In the genomic region with DNA sequence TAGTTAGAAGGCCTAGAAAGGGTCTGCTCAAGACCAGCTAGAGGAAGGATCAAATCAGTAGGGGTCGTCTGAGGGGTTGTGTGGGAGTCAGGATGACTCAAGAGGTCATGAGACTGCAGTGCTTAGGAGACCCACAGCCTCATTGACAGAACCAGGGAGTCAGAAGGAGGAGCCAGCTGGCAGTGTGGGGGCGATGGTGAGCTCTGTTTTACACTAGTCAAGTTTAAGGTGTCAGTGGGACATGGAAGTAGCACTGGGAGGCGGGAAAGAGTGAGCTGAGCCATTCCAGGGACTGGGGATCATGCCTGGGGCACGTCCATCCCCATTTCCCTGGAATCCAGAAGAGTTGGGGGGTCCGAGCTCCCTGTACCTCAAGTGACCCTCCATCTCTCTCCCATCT, we compare ENCODE assay signal across 25 mouse cellular contexts. TPM values are rescaled to one million over a fixed set of nuclear protein-coding genes. Genes with fewer than 3 reads are reported as not detected.
DNase-seq lines count a peak whose midpoint lies in the region; ATAC-seq and TF ChIP-seq lines count a peak whose summit lies in the region.
"Had no signal": no experiment of that assay in that cellular context is flagged by ENCODE, and none has a peak within 500 bp of the region (broad histone marks: within the 10 kb centered on the region; RNA-seq: fewer than 3 reads in every experiment).

No protein-coding gene starts in this region.

- H3K4me1 ChIP-seq in cerebellum, adult 2 months (ENCODE audit: control insufficient read depth, insufficient read depth, low read length) = no peaks in the 10 kb centered on the region
- H3K4me1 ChIP-seq in liver, embryonic 12.5 days = peaks cover 69% of the 10 kb centered on the region
- H3K4me1 ChIP-seq in liver, embryonic 11.5 days (replicated peaks; ENCODE audit: control insufficient read depth, insufficient read depth, low read length) = peaks cover 22% of the 10 kb centered on the region
- no peaks in the 10 kb centered on the region for H3K4me1 ChIP-seq in cortical plate, adult 2 months (ENCODE audit: control insufficient read depth, insufficient read depth, low read length)
- peaks cover 2% of the 10 kb centered on the region; the same call in 1 of the 2 replicates for H3K4me1 ChIP-seq in hindbrain, embryonic 14.5 days (replicated peaks; ENCODE audit: control insufficient read depth, insufficient read depth, low read length)

- WGBS in cerebellum, adult 2 months = 63% methylated on average over 5 of the region's 5 CpGs
- WGBS in liver, embryonic 12.5 days (ENCODE audit: insufficient replicate concordance) = 58% methylated on average over 5 of the region's 5 CpGs
- WGBS in liver, embryonic 11.5 days = 61% methylated on average over 5 of the region's 5 CpGs
- 71% methylated on average over 5 of the region's 5 CpGs for WGBS in hindbrain, embryonic 14.5 days

- no peak overlapping the region for H3K27ac ChIP-seq in cerebellum, adult 2 months (ENCODE audit: insufficient read depth, low read length)
- H3K27ac ChIP-seq in liver, embryonic 12.5 days = peak overlapping the region; percentile 55
- no peak overlapping the region for H3K27ac ChIP-seq in liver, embryonic 11.5 days (ENCODE audit: low read depth, low read length)
- no peak overlapping the region for H3K27ac ChIP-seq in cortical plate, adult 2 months (ENCODE audit: insufficient read depth, low read length)
- no peak overlapping the region for H3K27ac ChIP-seq in hindbrain, embryonic 14.5 days
- H3K27ac ChIP-seq: forebrain, embryonic 15.5 days; heart, embryonic 13.5 days; hindbrain, embryonic 10.5 days; intestine, embryonic 15.5 days; lung, embryonic 15.5 days; midbrain, embryonic 10.5 days had no signal

- no peaks in the 10 kb centered on the region for H3K9me3 ChIP-seq in liver, embryonic 12.5 days (replicated peaks)
- no peaks in the 10 kb centered on the region for H3K9me3 ChIP-seq in liver, embryonic 11.5 days (ENCODE audit: control insufficient read depth, low read length)
- no peaks in the 10 kb centered on the region for H3K9me3 ChIP-seq in hindbrain, embryonic 14.5 days (ENCODE audit: control insufficient read depth, low read length)
- H3K9me3 ChIP-seq: forebrain, embryonic 15.5 days; G1E; heart, embryonic 13.5 days; hindbrain, embryonic 10.5 days; intestine, embryonic 15.5 days; lung, embryonic 15.5 days; midbrain, embryonic 10.5 days had no signal

- no peak for TF ChIP-seq CTCF in cerebellum, adult 2 months (IDR thresholded peaks at IDR 0.05; ENCODE audit: borderline replicate concordance, insufficient read depth, low read depth, low read length)
- TF ChIP-seq CTCF in cortical plate, adult 2 months (IDR thresholded peaks at IDR 0.05; ENCODE audit: extremely low read depth, insufficient read depth, low read length) = no peak

- no peak for TF ChIP-seq POLR2A in cerebellum, adult 2 months (IDR thresholded peaks at IDR 0.05; ENCODE audit: borderline replicate concordance, insufficient read depth, low read length)
- peak; percentile 31; the same call in 1 of the 2 replicates for TF ChIP-seq POLR2A in cortical plate, adult 2 months (IDR thresholded peaks at IDR 0.05; ENCODE audit: extremely low read depth, insufficient read depth, low read length)

- no peak for ATAC-seq in liver, embryonic 12.5 days
- no peak for ATAC-seq in liver, embryonic 11.5 days (replicated peaks; ENCODE audit: low FRiP score)
- no peak for ATAC-seq in hindbrain, embryonic 14.5 days (ENCODE audit: low FRiP score)
- ATAC-seq: forebrain, embryonic 15.5 days; hindbrain, embryonic 16.5 days; intestine, embryonic 15.5 days; midbrain, embryonic 16.5 days had no signal

- no peak overlapping the region for H3K9ac ChIP-seq in liver, embryonic 12.5 days
- H3K9ac ChIP-seq in liver, embryonic 11.5 days (ENCODE audit: low read depth, low read length) = no peak overlapping the region
- no peak overlapping the region for H3K9ac ChIP-seq in hindbrain, embryonic 14.5 days
- H3K9ac ChIP-seq: forebrain, embryonic 15.5 days; heart, embryonic 13.5 days; intestine, embryonic 15.5 days; lung, embryonic 15.5 days had no signal

- DNase-seq in cerebellum, adult 9-11 months = peak; percentile 10
- no peak for DNase-seq in cerebellum, adult 2 months
- DNase-seq in liver, embryonic 11.5 days (ENCODE audit: low spot score) = no peak
- peak; percentile 46 to 50 for DNase-seq in right cerebral cortex, postnatal 10 days (ENCODE audit: low spot score in 2 of 2)
- DNase-seq in cerebellum, adult 11-12 months = no peak
- DNase-seq in hindbrain, embryonic 14.5 days (ENCODE audit: low spot score) = no peak
- DNase-seq: adrenal gland, adult 8-10 months; cerebellum, adult 11 months; cerebellum, postnatal 25 days; heart, postnatal 10 days; kidney, adult 2 months; kidney, postnatal 4 days; thymus, adult 2 months; thymus, postnatal 36 days had no signal

- H3K4me3 ChIP-seq in cerebellum, adult 2 months (replicated peaks; ENCODE audit: insufficient read depth, low read depth, low read length) = no peak overlapping the region
- no peak overlapping the region for H3K4me3 ChIP-seq in liver, embryonic 12.5 days
- no peak overlapping the region for H3K4me3 ChIP-seq in liver, embryonic 11.5 days (ENCODE audit: low read depth, low read length)
- no peak overlapping the region for H3K4me3 ChIP-seq in cortical plate, adult 2 months (ENCODE audit: insufficient read depth, low read length)
- H3K4me3 ChIP-seq in hindbrain, embryonic 14.5 days (replicated peaks; ENCODE audit: low read length) = no peak overlapping the region
- H3K4me3 ChIP-seq: forebrain, embryonic 15.5 days; heart, embryonic 13.5 days; hindbrain, embryonic 10.5 days; intestine, embryonic 15.5 days; lung, embryonic 15.5 days; midbrain, embryonic 10.5 days had no signal

- H3K27me3 ChIP-seq in cerebellum, adult 2 months (ENCODE audit: control insufficient read depth, insufficient read depth, low read length) = no peaks in the 10 kb centered on the region
- H3K27me3 ChIP-seq in liver, embryonic 12.5 days (replicated peaks) = peaks cover 2% of the 10 kb centered on the region
- H3K27me3 ChIP-seq in liver, embryonic 11.5 days (replicated peaks; ENCODE audit: control insufficient read depth, insufficient read depth, low read length) = no peaks in the 10 kb centered on the region
- H3K27me3 ChIP-seq in hindbrain, embryonic 14.5 days (ENCODE audit: control insufficient read depth, insufficient read depth, low read length) = no peaks in the 10 kb centered on the region
- H3K27me3 ChIP-seq: forebrain, embryonic 15.5 days; heart, embryonic 13.5 days; intestine, embryonic 15.5 days; lung, embryonic 15.5 days had no signal

- peaks cover 56% of the 10 kb centered on the region for H3K36me3 ChIP-seq in liver, embryonic 12.5 days
- H3K36me3 ChIP-seq in liver, embryonic 11.5 days (ENCODE audit: control insufficient read depth, insufficient read depth, low read length) = peaks cover 13% of the 10 kb centered on the region
- peaks cover 91% of the 10 kb centered on the region for H3K36me3 ChIP-seq in hindbrain, embryonic 14.5 days (replicated peaks; ENCODE audit: control insufficient read depth, insufficient read depth)

- no peak overlapping the region for H3K4me2 ChIP-seq in liver, embryonic 12.5 days
- no peak overlapping the region for H3K4me2 ChIP-seq in liver, embryonic 11.5 days
- H3K4me2 ChIP-seq in hindbrain, embryonic 14.5 days (replicated peaks) = no peak overlapping the region
- H3K4me2 ChIP-seq: forebrain, embryonic 15.5 days; heart, embryonic 13.5 days; intestine, embryonic 15.5 days; lung, embryonic 15.5 days had no signal

RNA-seq across cellular contexts. Expression of a gene that starts 14.1 kb away (rescaled TPM):
- polyA plus RNA-seq in cerebellum, adult 2 months (2012; rRNA removed) = 13.9 and 14.7 TPM in 2 replicates
- 8.9 and 9.2 TPM in 2 replicates for polyA plus RNA-seq in liver, embryonic 12.5 days (2016; fragmentation: Nextera tagmentation; extraction: Ambion mirVana)
- 9.7 and 9.9 TPM in 2 replicates for polyA plus RNA-seq in liver, embryonic 11.5 days (2014; fragmentation: Nextera tagmentation; extraction: Ambion mirVana)
- polyA plus RNA-seq in cortical plate, adult 2 months (2012; rRNA removed) = 13.9 and 14.5 TPM in 2 replicates
- 9.7 and 11.1 TPM in 2 replicates for polyA plus RNA-seq in hindbrain, embryonic 14.5 days (2014; fragmentation: Nextera tagmentation; extraction: Ambion mirVana)

RNA-seq across cellular contexts. Expression of a gene that starts 17.8 kb away (rescaled TPM):
- polyA plus RNA-seq in cerebellum, adult 2 months (2012; rRNA removed) = 55.9 and 62.5 TPM in 2 replicates
- 0.29 and 0.36 TPM in 2 replicates for polyA plus RNA-seq in liver, embryonic 12.5 days (2016; fragmentation: Nextera tagmentation; extraction: Ambion mirVana)
- polyA plus RNA-seq in liver, embryonic 11.5 days (2014; fragmentation: Nextera tagmentation; extraction: Ambion mirVana) = 1.4 and 1.6 TPM in 2 replicates
- 185 and 195 TPM in 2 replicates for polyA plus RNA-seq in cortical plate, adult 2 months (2012; rRNA removed)
- 4.3 and 5.0 TPM in 2 replicates for polyA plus RNA-seq in hindbrain, embryonic 14.5 days (2014; fragmentation: Nextera tagmentation; extraction: Ambion mirVana)

RNA-seq across cellular contexts. Expression of a gene that starts 19.5 kb away (rescaled TPM):
- 176 and 187 TPM in 2 replicates for polyA plus RNA-seq in cerebellum, adult 2 months (2012; rRNA removed)
- 119 and 129 TPM in 2 replicates for polyA plus RNA-seq in liver, embryonic 12.5 days (2016; fragmentation: Nextera tagmentation; extraction: Ambion mirVana)
- 159 and 171 TPM in 2 replicates for polyA plus RNA-seq in liver, embryonic 11.5 days (2014; fragmentation: Nextera tagmentation; extraction: Ambion mirVana)
- 136 and 139 TPM in 2 replicates for polyA plus RNA-seq in cortical plate, adult 2 months (2012; rRNA removed)
- polyA plus RNA-seq in hindbrain, embryonic 14.5 days (2014; fragmentation: Nextera tagmentation; extraction: Ambion mirVana) = 112 and 113 TPM in 2 replicates

RNA-seq across cellular contexts. Expression of a gene that starts 26.0 kb away (rescaled TPM):
- polyA plus RNA-seq in cerebellum, adult 2 months (2012; rRNA removed) = 57.8 and 60.8 TPM in 2 replicates
- 2.7 TPM in 2 replicates for polyA plus RNA-seq in liver, embryonic 12.5 days (2016; fragmentation: Nextera tagmentation; extraction: Ambion mirVana)
- polyA plus RNA-seq in liver, embryonic 11.5 days (2014; fragmentation: Nextera tagmentation; extraction: Ambion mirVana) = 3.2 and 3.4 TPM in 2 replicates
- polyA plus RNA-seq in cortical plate, adult 2 months (2012; rRNA removed) = 47.7 and 48.1 TPM in 2 replicates
- 20.6 and 23.3 TPM in 2 replicates for polyA plus RNA-seq in hindbrain, embryonic 14.5 days (2014; fragmentation: Nextera tagmentation; extraction: Ambion mirVana)

RNA-seq across cellular contexts. Expression of a gene that starts 42.0 kb away (rescaled TPM):
- polyA plus RNA-seq in cerebellum, adult 2 months (2012; rRNA removed) = 5.9 and 6.6 TPM in 2 replicates
- polyA plus RNA-seq in liver, embryonic 12.5 days (2016; fragmentation: Nextera tagmentation; extraction: Ambion mirVana) = 6.6 and 8.1 TPM in 2 replicates
- polyA plus RNA-seq in liver, embryonic 11.5 days (2014; fragmentation: Nextera tagmentation; extraction: Ambion mirVana) = 8.6 and 8.7 TPM in 2 replicates
- 3.9 TPM in 2 replicates for polyA plus RNA-seq in cortical plate, adult 2 months (2012; rRNA removed)
- 0.90 and 2.1 TPM in 2 replicates for polyA plus RNA-seq in hindbrain, embryonic 14.5 days (2014; fragmentation: Nextera tagmentation; extraction: Ambion mirVana)

Comparison
In these comparisons a context has a peak if more than half of its experiments do, and no peak if none do; other contexts are left out.
1. DNase-seq: peak in cerebellum, adult 9-11 months (single experiment) and right cerebral cortex, postnatal 10 days (2 of 2); none in cerebellum, adult 2 months (0 of 2), liver, embryonic 11.5 days (single experiment), cerebellum, adult 11-12 months (single experiment) and hindbrain, embryonic 14.5 days (single experiment).